Mouse (Mus musculus) intestine, embryonic 14.5 days (tissue): ENCODE results near the gene B3gnt8. TPM values are rescaled to one million over a fixed set of nuclear protein-coding genes. Genes with fewer than 3 reads are reported as not detected.

ENCODE experiments used
- ATAC-seq: fragments of 200-750 bp; cut with Nextera tagmentation; replicated peaks from 2 replicates; pipeline ENCODE4 v1.8.0; 2017; ENCODE audit warnings: low read depth, moderate number of reproducible peaks, moderate TSS enrichment, moderate library complexity; ENCODE audit not compliant: low FRiP score, low TSS enrichment
- DNase-seq: peaks from one replicate; pipeline ENCODE4 v3.0.0-alpha.2; 2018; ENCODE audit warnings: low spot score
- H3K27ac ChIP-seq: fragments of 300-500 bp; sonication (generic); 2 replicates; pipeline ENCODE4 v1.5.1; 2014; ENCODE audit warnings: low read depth, mild to moderate bottlenecking, control low read depth
- H3K27me3 ChIP-seq: fragments of 300-500 bp; sonication (generic); replicated peaks from 2 replicates; pipeline ENCODE4 v1.6.1; 2014; ENCODE audit warnings: low read length, control low read depth; ENCODE audit not compliant: control insufficient read depth, insufficient read depth
- H3K36me3 ChIP-seq: fragments of 300-500 bp; sonication (generic); 2 replicates; pipeline ENCODE4 v1.6.1; 2014; ENCODE audit warnings: low read length, control low read depth; ENCODE audit not compliant: control insufficient read depth, insufficient read depth
- H3K4me1 ChIP-seq: fragments of 300-500 bp; sonication (generic); replicated peaks from 2 replicates; pipeline ENCODE4 v1.6.1; 2014; ENCODE audit warnings: low read length, control low read depth, mixed read lengths; ENCODE audit not compliant: control insufficient read depth, insufficient read depth
- H3K4me2 ChIP-seq: fragments of 300-500 bp; sonication (generic); 2 replicates; pipeline ENCODE4 v1.6.1; 2014; ENCODE audit warnings: low read length
- H3K4me3 ChIP-seq: fragments of 300-500 bp; sonication (generic); 2 replicates; pipeline ENCODE4 v1.5.1; 2014; ENCODE audit warnings: low read depth, low read length, control low read depth, mixed read lengths
- H3K9ac ChIP-seq: fragments of 300-500 bp; sonication (generic); 2 replicates; pipeline ENCODE4 v1.6.1; 2014; ENCODE audit warnings: mild to moderate bottlenecking, low read length
- H3K9me3 ChIP-seq: fragments of 300-500 bp; sonication (generic); 2 replicates; pipeline ENCODE4 v1.6.1; 2016; ENCODE audit warnings: low read length, control low read depth; ENCODE audit not compliant: control insufficient read depth
- WGBS: fragments of 180-500 bp; shearing (Covaris S2); extraction: QIAGEN DNeasy Blood & Tissue Kit; methylation state at CpG from one replicate; pipeline ENCODE4 v1.1.7; 2014; 5-methylcytosine and 5-hydroxymethylcytosine counted together
- polyA plus RNA-seq: library from polyadenylated mRNA; unstranded; fragments of >200 nt; fragmentation: Nextera tagmentation; extraction: Ambion mirVana; gene quantifications from 2 replicates; pipeline ENCODE4 v1.2.1, GENCODE M21; 2014

B3gnt8 gene
- polyA plus RNA-seq, 1 experiment from 2014 or later: 3.9 TPM

DNA sequence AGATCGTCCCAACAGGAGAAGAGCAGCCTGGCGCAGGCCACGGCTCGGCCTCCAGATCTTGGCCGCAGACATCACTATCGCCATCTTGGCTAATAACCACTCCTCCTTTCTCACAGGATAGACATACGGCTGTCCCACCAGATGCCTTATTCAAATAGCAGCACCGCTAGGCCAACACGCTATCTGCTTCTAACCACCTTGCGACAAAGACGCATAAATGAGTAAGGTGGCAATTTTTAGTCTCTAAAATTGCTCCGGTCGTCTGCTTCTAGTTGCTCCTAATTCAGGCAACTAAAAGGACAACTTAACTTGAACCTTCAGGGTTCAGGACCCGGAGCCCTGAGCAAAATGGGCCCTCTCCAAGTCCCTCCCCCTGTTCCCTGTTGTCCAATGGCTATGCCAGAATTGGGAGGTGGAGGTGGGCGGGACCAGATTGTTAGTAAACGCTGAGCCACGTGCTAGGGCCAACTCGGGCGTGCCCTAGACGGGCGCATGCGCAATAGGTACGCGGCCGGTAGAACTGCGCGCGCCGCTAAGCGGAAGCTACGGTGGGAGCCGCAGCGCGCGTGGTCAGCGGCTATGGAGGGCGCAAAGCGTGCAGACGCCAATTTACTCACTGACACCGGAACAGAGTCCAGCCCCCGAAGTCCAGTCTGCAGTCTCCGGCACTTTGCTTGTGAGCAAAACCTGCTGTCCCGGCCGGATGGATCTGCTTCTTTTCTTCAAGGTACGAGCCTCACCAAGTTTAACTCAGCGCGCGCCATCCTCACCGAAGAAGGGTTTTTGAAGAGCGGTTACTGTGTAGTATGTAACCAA, 32.4 kb downstream of the B3gnt8 start, which contains the start of the genes Bckdha and Exosc5:
TSS of gene Bckdha (minus strand) at position 325 of the 816 bp plus-strand sequence.
TSS of gene Exosc5 (plus strand) at position 508 of the 816 bp plus-strand sequence.
- Histone ChIP-seq H3K9me3 (no peaks in the 10 kb centered on the region), H3K36me3 (peaks cover 15% of the 10 kb centered on the region; the same call in 1 of the 2 replicates), H3K9ac (peak within 1 kb of the TSS; percentile 74), H3K4me2 (peak within 1 kb of the TSS; percentile 85), H3K4me3 (peak within 1 kb of the TSS; percentile 81), H3K4me1 (peaks cover 8% of the 10 kb centered on the region; the same call in 1 of the 2 replicates), H3K27me3 (no peaks in the 10 kb centered on the region), H3K27ac (peak within 1 kb of the TSS; percentile 76)
- ATAC-seq (peak; percentile 98), DNase-seq (peak; percentile 96)
- WGBS: under 1% methylated on average over 50 of the region's 50 CpGs

GRCm38 (mm10) chr7:25666381-25666780, 39.9 kb downstream of the B3gnt8 start:
- Histone ChIP-seq H3K4me3 (no peak overlapping the region), H3K4me1 (no peaks in the 10 kb centered on the region), H3K9me3 (no peaks in the 10 kb centered on the region), H3K27ac (no peak overlapping the region), H3K27me3 (no peaks in the 10 kb centered on the region), H3K4me2 (no peak overlapping the region), H3K9ac (no peak overlapping the region), H3K36me3 (peaks cover 49% of the 10 kb centered on the region)
- DNase-seq (no peak), ATAC-seq (no peak)
- 91% methylated on average over 8 of the region's 8 CpGs for WGBS

- WGBS: 92% methylated on average over 10 of the region's 10 CpGs
- Histone ChIP-seq H3K27ac (no peak overlapping the region), H3K9me3 (no peaks in the 10 kb centered on the region), H3K4me2 (no peak overlapping the region), H3K4me3 (no peak overlapping the region), H3K4me1 (no peaks in the 10 kb centered on the region), H3K9ac (no peak overlapping the region), H3K27me3 (peaks cover 8% of the 10 kb centered on the region), H3K36me3 (peaks cover 38% of the 10 kb centered on the region)
- DNase-seq: no peak
- no peak for ATAC-seq
These were observed 42.7 kb downstream of the B3gnt8 start for GRCm38 (mm10) chr7:25669158-25669557.

DNA sequence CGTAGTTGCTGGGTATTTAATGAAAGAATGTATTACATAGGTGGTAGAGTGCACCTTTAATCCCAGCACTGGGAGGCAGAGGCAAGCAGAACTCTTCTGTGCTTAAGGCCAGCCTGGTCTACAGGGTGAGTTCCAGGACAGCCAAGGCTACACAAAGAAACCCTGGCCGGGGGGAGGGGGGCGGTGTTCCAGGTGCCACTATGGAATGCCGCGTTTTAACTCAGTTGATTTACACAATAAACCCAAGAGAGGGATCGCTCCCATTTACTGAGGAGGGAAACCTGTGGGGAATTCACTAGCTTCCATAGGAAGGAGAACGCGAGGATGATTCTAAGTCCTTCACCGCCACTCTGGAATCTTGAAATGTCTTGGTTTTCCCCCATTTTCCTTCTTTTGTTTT, 43.2 kb downstream of the B3gnt8 start:
- H3K4me3 ChIP-seq: no peak overlapping the region
- H3K9me3 ChIP-seq: no peaks in the 10 kb centered on the region
- H3K9ac ChIP-seq: no peak overlapping the region
- H3K4me1 ChIP-seq: 0 out of 2 replicates have a peak, but pooled peaks cover 2% of the 10 kb centered on the region
- peaks cover 13% of the 10 kb centered on the region for H3K27me3 ChIP-seq
- ATAC-seq: no peak
- WGBS: 79% methylated on average over 9 of the region's 9 CpGs
- H3K27ac ChIP-seq: no peak overlapping the region
- no peak overlapping the region for H3K4me2 ChIP-seq
- H3K36me3 ChIP-seq: peaks cover 36% of the 10 kb centered on the region
- DNase-seq: no peak

DNA sequence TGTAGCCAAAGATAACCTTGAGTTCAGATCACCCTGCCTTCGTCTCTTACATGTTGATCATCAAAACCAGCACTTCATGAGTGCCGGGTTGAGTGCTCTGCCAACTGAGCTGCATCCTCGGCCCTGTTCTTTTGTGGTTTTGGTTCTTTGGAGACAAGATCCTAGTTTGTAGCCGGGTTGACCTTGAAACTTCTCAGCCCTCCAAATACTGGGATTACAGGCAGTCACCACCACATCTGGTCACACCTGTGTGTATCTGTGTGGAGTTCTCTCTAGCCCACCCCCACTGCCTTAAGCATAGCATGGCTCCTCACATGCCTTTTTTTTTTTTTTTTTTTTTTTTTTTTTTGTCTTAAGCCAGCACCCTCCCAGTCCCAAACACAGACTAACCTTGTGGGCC, 43.6 kb downstream of the B3gnt8 start:
- 91% methylated on average over 4 of the region's 4 CpGs for WGBS
- Histone ChIP-seq H3K9me3 (no peaks in the 10 kb centered on the region), H3K4me2 (no peak overlapping the region), H3K27ac (no peak overlapping the region), H3K4me1 (0 out of 2 replicates have a peak, but pooled peaks cover 6% of the 10 kb centered on the region), H3K27me3 (peaks cover 18% of the 10 kb centered on the region), H3K4me3 (no peak overlapping the region), H3K9ac (no peak overlapping the region), H3K36me3 (peaks cover 33% of the 10 kb centered on the region)
- ATAC-seq: no peak
- no peak for DNase-seq

DNA sequence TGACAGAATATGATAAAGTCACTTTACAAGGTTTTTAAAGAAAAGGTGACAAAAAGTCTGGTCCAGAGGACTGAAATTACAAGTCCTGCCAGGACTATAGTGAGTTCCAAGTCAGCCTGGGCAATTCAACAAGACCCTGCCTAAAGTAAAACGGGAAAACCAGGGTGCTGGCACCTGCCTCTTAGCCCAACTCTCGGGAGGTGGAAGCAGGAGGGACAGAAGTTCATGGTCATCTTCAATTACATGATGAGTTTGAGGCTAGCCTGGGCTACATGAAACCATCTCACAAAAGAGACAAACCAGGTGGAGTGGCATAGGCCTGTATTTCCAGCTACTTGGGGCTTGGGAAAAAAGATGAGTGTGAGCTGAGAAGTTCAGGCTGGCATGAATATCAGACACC, 45.2 kb downstream of the B3gnt8 start:
- peaks cover 29% of the 10 kb centered on the region for H3K27me3 ChIP-seq
- H3K9ac ChIP-seq: no peak overlapping the region
- no peak for DNase-seq
- no peak overlapping the region for H3K27ac ChIP-seq
- no peaks in the 10 kb centered on the region for H3K9me3 ChIP-seq
- peaks cover 17% of the 10 kb centered on the region for H3K36me3 ChIP-seq
- ATAC-seq: no peak
- H3K4me1 ChIP-seq: 0 out of 2 replicates have a peak, but pooled peaks cover 6% of the 10 kb centered on the region
- H3K4me3 ChIP-seq: no peak overlapping the region
- H3K4me2 ChIP-seq: no peak overlapping the region
- WGBS: 60% methylated on average over 2 of the region's 2 CpGs

- H3K27me3 ChIP-seq: peaks cover 29% of the 10 kb centered on the region
- H3K4me3 ChIP-seq: no peak overlapping the region
- no peak for ATAC-seq
- H3K4me2 ChIP-seq: no peak overlapping the region
- H3K36me3 ChIP-seq: peaks cover 10% of the 10 kb centered on the region
- H3K9me3 ChIP-seq: no peaks in the 10 kb centered on the region
- H3K27ac ChIP-seq: no peak overlapping the region
- 0 out of 2 replicates have a peak, but pooled peaks cover 6% of the 10 kb centered on the region for H3K4me1 ChIP-seq
- no peak overlapping the region for H3K9ac ChIP-seq
- WGBS: 54% methylated on average over 4 of the region's 4 CpGs
- no peak for DNase-seq
These were observed 46.0 kb downstream of the B3gnt8 start for GRCm38 (mm10) chr7:25672442-25672841.

GRCm38 (mm10) chr7:25674297-25674696, 47.8 kb downstream of the B3gnt8 start:
- 24% methylated on average over 9 of the region's 9 CpGs for WGBS
- Histone ChIP-seq H3K36me3 (no peaks in the 10 kb centered on the region), H3K9me3 (no peaks in the 10 kb centered on the region), H3K27ac (no peak overlapping the region), H3K27me3 (peaks cover 29% of the 10 kb centered on the region), H3K4me3 (peak overlapping the region; percentile 27; the same call in 1 of the 2 replicates), H3K9ac (no peak overlapping the region), H3K4me1 (0 out of 2 replicates have a peak, but pooled peaks cover 6% of the 10 kb centered on the region), H3K4me2 (peak overlapping the region; percentile 56; the same call in 1 of the 2 replicates)
- ATAC-seq: no peak
- no peak for DNase-seq
